Comparison of ENCODE assay signal across 36 mouse cellular contexts in genomic region chr2:73306006-73306405, GRCm38 (mm10). TPM values are rescaled to one million over a fixed set of nuclear protein-coding genes. Genes with fewer than 3 reads are reported as not detected.
"Had no signal": no experiment of that assay in that cellular context is flagged by ENCODE, and none has a peak within 500 bp of the region (broad histone marks: within the 10 kb centered on the region; RNA-seq: fewer than 3 reads in every experiment).

No protein-coding gene starts in this region.

- H3K9ac ChIP-seq: heart, embryonic 12.5 days; heart, embryonic 13.5 days; heart, embryonic 15.5 days; hindbrain, embryonic 12.5 days; hindbrain, embryonic 13.5 days; hindbrain, embryonic 14.5 days; hindbrain, embryonic 15.5 days; intestine, embryonic 15.5 days had no signal

- H3K27me3 ChIP-seq: heart, embryonic 12.5 days; heart, embryonic 13.5 days; heart, embryonic 15.5 days; hindbrain, embryonic 12.5 days; hindbrain, embryonic 13.5 days; hindbrain, embryonic 15.5 days; intestine, embryonic 15.5 days had no signal

- H3K9me3 ChIP-seq: heart, embryonic 10.5 days; heart, embryonic 12.5 days; heart, embryonic 13.5 days; heart, embryonic 15.5 days; hindbrain, embryonic 10.5 days; hindbrain, embryonic 12.5 days; hindbrain, embryonic 13.5 days; hindbrain, embryonic 15.5 days; intestine, embryonic 15.5 days had no signal

- DNase-seq: heart, adult 18-20 months; heart, adult 2 months; heart, postnatal 10 days; heart, postnatal 14 days; heart, postnatal 36 days; heart, postnatal 4 days; kidney, adult 11 months; kidney, adult 18-20 months; kidney, postnatal 14 days; kidney, postnatal 4 days; layer of hippocampus, adult 9-11 months; layer of hippocampus, postnatal 36 days had no signal

- ATAC-seq: hindbrain, embryonic 16.5 days; hindbrain, postnatal 0 days; inflammation-experienced regulatory T-cells, adult 6 months; intestine, embryonic 15.5 days; intestine, embryonic 16.5 days; intestine, postnatal 0 days had no signal

- H3K4me3 ChIP-seq: heart, adult 2 months; heart, embryonic 10.5 days; heart, embryonic 12.5 days; heart, embryonic 13.5 days; heart, embryonic 15.5 days; hindbrain, embryonic 10.5 days; hindbrain, embryonic 12.5 days; hindbrain, embryonic 13.5 days; hindbrain, embryonic 15.5 days; intestine, embryonic 15.5 days; layer of hippocampus, adult 2 months; left cerebral cortex, adult 2 months had no signal

- H3K27ac ChIP-seq: heart, adult 2 months; heart, embryonic 10.5 days; heart, embryonic 13.5 days; heart, embryonic 15.5 days; hindbrain, embryonic 10.5 days; hindbrain, embryonic 12.5 days; hindbrain, embryonic 13.5 days; hindbrain, embryonic 14.5 days; hindbrain, embryonic 15.5 days; hindbrain, postnatal 0 days; intestine, embryonic 15.5 days; kidney, postnatal 0 days; layer of hippocampus, adult 2 months; left cerebral cortex, adult 2 months had no signal

- H3K4me2 ChIP-seq: heart, embryonic 11.5 days; heart, embryonic 12.5 days; heart, embryonic 13.5 days; heart, embryonic 15.5 days; hindbrain, embryonic 12.5 days; hindbrain, embryonic 13.5 days; hindbrain, embryonic 14.5 days; hindbrain, embryonic 15.5 days; intestine, embryonic 15.5 days had no signal

- H3K4me1 ChIP-seq: heart, embryonic 12.5 days; heart, embryonic 15.5 days; hindbrain, embryonic 12.5 days; intestine, embryonic 15.5 days had no signal

RNA-seq across cellular contexts. Expression of gene Sp9, which starts 34.3 kb away (rescaled TPM):
- polyA plus RNA-seq: heart, adult 2 months; heart, embryonic 10.5 days; heart, embryonic 12.5 days; heart, embryonic 13.5 days; heart, embryonic 14.5 days; heart, embryonic 15.5 days; heart, embryonic 16.5 days; heart, postnatal 0 days; inflammation-experienced regulatory T-cells, adult 6 months; intestine, embryonic 14.5 days; intestine, embryonic 15.5 days; intestine, embryonic 16.5 days; intestine, postnatal 0 days; kidney, postnatal 0 days; large intestine, adult 2 months had no signal
